Mouse (Mus musculus): ENCODE results near the gene Me1.
A peak's percentile ranks its signal among the peaks of the same experiment; 100 is the strongest.
"Not testable (repeated sequence)": the region's sequence is repeated elsewhere in the genome, so short reads cannot be mapped to it uniquely, and the experiment has no call there.

Me1 gene

GRCm38 (mm10) chr9:86599723-86600303, 95.9 kb downstream of the Me1 start:
- DNase-seq (ENCODE audit: low spot score in 2 of 2): no peak

GRCm38 (mm10) chr9:86596983-86597382, 98.8 kb downstream of the Me1 start:
- DNase-seq (ENCODE audit: low spot score in 2 of 2): not testable (repeated sequence)

GRCm38 (mm10) chr9:86594357-86594767, 101.4 kb downstream of the Me1 start:
- DNase-seq (ENCODE audit: low spot score in 2 of 2): not testable (repeated sequence)

- DNase-seq (ENCODE audit: low spot score in 2 of 2): no peak
Measured at GRCm38 (mm10) chr9:86592676-86593668, 102.8 kb downstream of the Me1 start.

- DNase-seq (ENCODE audit: low spot score in 2 of 2): no peak
Measured at GRCm38 (mm10) chr9:86587019-86587795, 108.5 kb downstream of the Me1 start.

GRCm38 (mm10) chr9:86583740-86584139, 112.0 kb downstream of the Me1 start:
- DNase-seq (ENCODE audit: low spot score in 2 of 2): peak; percentile 58 to 71

- no peak for DNase-seq (ENCODE audit: low spot score in 2 of 2)
Measured at GRCm38 (mm10) chr9:86579657-86580056, 116.1 kb downstream of the Me1 start.

- DNase-seq (ENCODE audit: low spot score in 2 of 2): no peak
Measured at GRCm38 (mm10) chr9:86575178-86575577, 120.6 kb downstream of the Me1 start.

- no peak for DNase-seq (ENCODE audit: low spot score in 2 of 2)
Measured at GRCm38 (mm10) chr9:86573616-86574303, 122.0 kb downstream of the Me1 start.

- peak; percentile 81 to 87 for DNase-seq (ENCODE audit: low spot score in 2 of 2)
Measured at GRCm38 (mm10) chr9:86572636-86573291, 123.0 kb downstream of the Me1 start.

- DNase-seq (ENCODE audit: low spot score in 2 of 2): no peak
Measured at GRCm38 (mm10) chr9:86572196-86572595, 123.6 kb downstream of the Me1 start.

- DNase-seq (ENCODE audit: low spot score in 2 of 2): peak; percentile 93 to 95
Measured at GRCm38 (mm10) chr9:86571540-86572135, 124.1 kb downstream of the Me1 start, which contains the start of the genes Pgm3 and Rwdd2a. Gene Pgm3 (minus strand): TSS chr9:86571842. Gene Rwdd2a (plus strand): TSS chr9:86571991.

GRCm38 (mm10) chr9:86570946-86571345, 124.8 kb downstream of the Me1 start:
- no peak for DNase-seq (ENCODE audit: low spot score in 2 of 2)

GRCm38 (mm10) chr9:86570261-86570890, 125.4 kb downstream of the Me1 start:
- DNase-seq (ENCODE audit: low spot score in 2 of 2): no peak

- no peak for DNase-seq (ENCODE audit: low spot score in 2 of 2)
Measured at GRCm38 (mm10) chr9:86569314-86569910, 126.3 kb downstream of the Me1 start.

- DNase-seq (ENCODE audit: low spot score in 2 of 2): no peak
Measured at GRCm38 (mm10) chr9:86560543-86560942, 135.2 kb downstream of the Me1 start.

- no peak for DNase-seq (ENCODE audit: low spot score in 2 of 2)
Measured at GRCm38 (mm10) chr9:86554641-86555040, 141.1 kb downstream of the Me1 start.

GRCm38 (mm10) chr9:86553886-86554285, 141.9 kb downstream of the Me1 start:
- no peak for DNase-seq (ENCODE audit: low spot score in 2 of 2)

- DNase-seq (ENCODE audit: low spot score in 2 of 2): no peak
Measured at GRCm38 (mm10) chr9:86550717-86551116, 145.0 kb downstream of the Me1 start.
